Mouse (Mus musculus): Measurements from ENCODE around the gene Bbc3. TPM values are rescaled to one million over a fixed set of nuclear protein-coding genes. Genes with fewer than 3 reads are reported as not detected.

Bbc3 gene
- polyA plus RNA-seq, 1 experiment from 2014 or later = 6.4 TPM

DNA sequence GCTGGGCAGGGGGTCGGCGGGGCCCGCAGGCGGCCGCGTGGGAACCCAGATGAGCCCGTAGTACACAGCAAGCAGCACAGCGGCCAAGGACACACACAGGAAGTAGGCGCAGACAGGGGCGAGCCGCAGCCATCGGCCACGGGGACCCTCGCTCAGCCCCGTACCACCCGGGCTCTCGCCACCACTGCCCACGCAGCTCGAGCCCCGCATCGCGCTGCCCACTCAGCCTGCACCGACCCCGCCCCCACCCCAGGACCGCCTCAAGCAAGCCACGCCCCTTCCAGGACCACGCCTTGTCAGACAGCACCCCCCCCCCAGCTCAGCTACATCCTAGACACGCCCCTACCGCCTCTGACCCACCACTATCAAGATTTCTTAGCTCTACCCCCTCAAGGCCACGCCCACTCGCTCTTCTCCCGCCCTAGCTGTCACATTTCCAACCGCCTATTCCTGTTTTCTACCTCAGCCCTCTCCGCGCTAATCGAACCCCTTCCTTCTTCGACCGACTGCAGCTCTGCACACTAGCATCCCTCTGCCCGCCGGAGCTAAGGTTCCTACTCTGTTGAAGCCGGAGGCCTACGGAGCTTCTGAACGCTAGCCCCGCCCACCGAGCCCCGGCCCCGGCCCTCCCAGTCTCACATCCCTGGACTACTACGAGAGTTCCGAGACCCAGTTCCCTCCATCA is 35.0 kb upstream of the Bbc3 start, which contains the start of gene Inafm1:
Gene Inafm1 (minus strand): TSS at position 537 of the 685 bp plus-strand sequence.
- Histone ChIP-seq H3K4me2 (replicated peaks; ENCODE audit: low read depth, low read length) (peak within 1 kb of the TSS; percentile 96), H3K9me3 (ENCODE audit: control insufficient read depth, low read length) (no peaks in the 10 kb centered on the region), H3K9ac (ENCODE audit: low read depth, low read length) (peak within 1 kb of the TSS; percentile 75), H3K4me1 (replicated peaks; ENCODE audit: control insufficient read depth, insufficient read depth, low read length) (peaks cover 11% of the 10 kb centered on the region; the same call in 1 of the 2 replicates), H3K36me3 (ENCODE audit: control insufficient read depth, insufficient read depth, low read length) (no peaks in the 10 kb centered on the region; the same call in 1 of the 2 replicates), H3K4me3 (ENCODE audit: low read depth, low read length) (peak within 1 kb of the TSS; percentile 79), H3K27me3 (ENCODE audit: control insufficient read depth, insufficient read depth, low read length) (no peaks in the 10 kb centered on the region), H3K27ac (ENCODE audit: low read depth, low read length) (peak within 1 kb of the TSS; percentile 87)
- ATAC-seq (ENCODE audit: low FRiP score) (peak; percentile 90), DNase-seq (ENCODE audit: low spot score) (peak; percentile 94)
- WGBS = under 1% methylated on average over 35 of the region's 49 CpGs

DNA sequence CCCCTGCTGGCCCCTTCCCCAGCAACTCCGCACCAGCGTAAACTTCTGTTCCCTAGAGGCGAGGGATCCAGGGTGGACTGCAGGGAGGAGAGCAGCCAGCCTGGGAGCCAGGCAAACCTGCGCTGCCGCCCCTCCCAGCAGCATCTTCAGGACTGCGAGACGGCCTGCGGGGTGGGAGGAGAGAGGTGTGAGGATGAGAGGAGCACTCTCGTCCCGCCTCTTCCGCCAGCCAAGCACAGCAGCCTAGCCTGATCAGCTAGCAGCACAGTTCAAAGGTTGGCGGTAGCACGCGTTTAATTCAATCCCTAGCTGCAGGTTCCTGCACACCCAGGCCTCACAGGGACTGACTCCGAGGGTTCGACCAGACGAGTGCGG is 34.4 kb upstream of the Bbc3 start:
- no peaks in the 10 kb centered on the region for H3K27me3 ChIP-seq (ENCODE audit: control insufficient read depth, insufficient read depth, low read length)
- no peaks in the 10 kb centered on the region for H3K9me3 ChIP-seq (ENCODE audit: control insufficient read depth, low read length)
- peak overlapping the region; percentile 96 for H3K4me2 ChIP-seq (replicated peaks; ENCODE audit: low read depth, low read length)
- ATAC-seq (ENCODE audit: low FRiP score) = peak; percentile 73
- H3K4me1 ChIP-seq (replicated peaks; ENCODE audit: control insufficient read depth, insufficient read depth, low read length) = peaks cover 11% of the 10 kb centered on the region; the same call in 1 of the 2 replicates
- H3K9ac ChIP-seq (ENCODE audit: low read depth, low read length) = peak overlapping the region; percentile 59
- peak overlapping the region; percentile 79 for H3K4me3 ChIP-seq (ENCODE audit: low read depth, low read length)
- H3K36me3 ChIP-seq (ENCODE audit: control insufficient read depth, insufficient read depth, low read length) = no peaks in the 10 kb centered on the region; the same call in 1 of the 2 replicates
- WGBS = under 1% methylated on average over 18 of the region's 18 CpGs
- peak; percentile 78 for DNase-seq (ENCODE audit: low spot score)
- peak overlapping the region; percentile 87 for H3K27ac ChIP-seq (ENCODE audit: low read depth, low read length)

DNA sequence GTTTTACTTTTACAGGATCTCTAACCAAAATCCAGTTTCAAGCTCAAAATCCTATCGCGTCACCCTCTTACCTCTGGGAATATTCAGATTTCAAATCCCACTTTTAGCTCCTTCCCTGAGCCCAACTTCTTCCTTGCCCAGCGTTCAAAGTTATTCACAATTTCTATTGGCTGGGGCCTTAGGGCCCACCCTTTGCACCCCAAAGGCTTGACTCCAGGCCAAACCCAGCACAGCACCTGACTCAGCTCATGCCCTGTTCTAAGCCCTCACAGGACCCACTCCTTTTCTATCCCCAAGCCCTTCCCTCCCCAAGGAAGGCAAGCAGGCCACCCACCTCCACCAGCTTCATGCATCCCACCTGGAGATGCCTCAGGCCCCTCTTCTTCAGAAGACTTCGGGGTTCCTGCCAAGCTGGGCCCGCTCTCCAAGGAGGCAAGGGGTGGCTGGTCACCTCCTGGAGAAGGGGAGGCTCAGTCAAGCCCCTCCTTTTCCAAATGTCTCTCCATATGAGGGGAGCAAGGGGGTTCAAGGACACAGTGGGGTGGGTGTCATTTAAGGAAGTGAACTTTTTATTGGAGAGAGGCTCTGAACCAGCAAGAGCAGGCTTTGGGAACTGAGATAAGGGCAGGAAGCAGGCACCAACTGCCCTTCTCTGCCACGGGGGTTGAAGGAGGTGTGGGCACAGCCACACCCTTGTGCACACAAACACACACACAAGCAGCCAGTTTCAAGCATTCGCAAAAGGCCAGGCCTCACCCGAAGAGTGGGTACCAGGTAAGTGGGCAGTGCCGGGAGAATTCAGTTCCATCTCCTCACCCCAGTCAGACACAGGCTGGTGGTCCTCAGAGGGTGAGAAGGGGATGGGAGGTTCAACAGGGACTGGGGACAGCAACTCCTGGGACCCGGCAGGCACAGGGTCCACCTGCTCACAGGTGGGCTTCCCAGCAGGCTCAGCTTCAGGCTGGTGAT is 33.0 kb upstream of the Bbc3 start:
- H3K27ac ChIP-seq (ENCODE audit: low read depth, low read length) = no peak overlapping the region
- no peaks in the 10 kb centered on the region; the same call in 1 of the 2 replicates for H3K36me3 ChIP-seq (ENCODE audit: control insufficient read depth, insufficient read depth, low read length)
- no peak overlapping the region for H3K4me2 ChIP-seq (replicated peaks; ENCODE audit: low read depth, low read length)
- DNase-seq (ENCODE audit: low spot score) = no peak
- H3K4me1 ChIP-seq (replicated peaks; ENCODE audit: control insufficient read depth, insufficient read depth, low read length) = peaks cover 11% of the 10 kb centered on the region; the same call in 1 of the 2 replicates
- no peaks in the 10 kb centered on the region for H3K9me3 ChIP-seq (ENCODE audit: control insufficient read depth, low read length)
- no peak overlapping the region for H3K9ac ChIP-seq (ENCODE audit: low read depth, low read length)
- no peak for ATAC-seq (ENCODE audit: low FRiP score)
- H3K4me3 ChIP-seq (ENCODE audit: low read depth, low read length) = no peak overlapping the region
- H3K27me3 ChIP-seq (ENCODE audit: control insufficient read depth, insufficient read depth, low read length) = no peaks in the 10 kb centered on the region
- WGBS = 88% methylated on average over 10 of the region's 10 CpGs

DNA sequence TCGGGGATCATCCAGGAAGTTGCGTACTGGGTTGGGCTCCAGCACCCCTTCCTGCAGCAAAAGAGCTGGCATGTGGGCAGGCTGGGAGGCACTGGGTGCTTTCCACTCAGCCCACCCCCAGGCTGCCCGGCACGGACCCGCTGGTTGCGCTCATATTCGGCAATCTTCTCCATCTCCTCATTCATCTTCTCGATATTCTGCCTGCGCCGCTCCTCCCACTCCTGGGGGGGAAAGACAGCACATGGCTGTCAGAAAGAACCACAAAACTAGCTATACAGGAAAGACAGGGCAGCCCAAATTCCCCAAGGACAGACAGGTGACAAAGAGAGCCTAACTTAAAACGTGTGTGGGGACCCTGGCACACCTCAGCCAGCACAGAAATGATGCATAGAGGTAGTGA is 27.5 kb upstream of the Bbc3 start:
- no peaks in the 10 kb centered on the region for H3K9me3 ChIP-seq (ENCODE audit: control insufficient read depth, low read length)
- H3K4me2 ChIP-seq (replicated peaks; ENCODE audit: low read depth, low read length) = no peak overlapping the region
- no peak for ATAC-seq (ENCODE audit: low FRiP score)
- WGBS = 93% methylated on average over 11 of the region's 11 CpGs
- no peak overlapping the region for H3K27ac ChIP-seq (ENCODE audit: low read depth, low read length)
- DNase-seq (ENCODE audit: low spot score) = no peak
- H3K27me3 ChIP-seq (ENCODE audit: control insufficient read depth, insufficient read depth, low read length) = no peaks in the 10 kb centered on the region
- no peaks in the 10 kb centered on the region; the same call in 1 of the 2 replicates for H3K4me1 ChIP-seq (replicated peaks; ENCODE audit: control insufficient read depth, insufficient read depth, low read length)
- peaks cover 4% of the 10 kb centered on the region; the same call in 1 of the 2 replicates for H3K36me3 ChIP-seq (ENCODE audit: control insufficient read depth, insufficient read depth, low read length)
- H3K4me3 ChIP-seq (ENCODE audit: low read depth, low read length) = no peak overlapping the region
- no peak overlapping the region for H3K9ac ChIP-seq (ENCODE audit: low read depth, low read length)

GRCm38 (mm10) chr7:16282334-16282733 is 25.9 kb upstream of the Bbc3 start:
- DNase-seq (ENCODE audit: low spot score) (no peak), ATAC-seq (ENCODE audit: low FRiP score) (no peak)
- Histone ChIP-seq H3K9ac (ENCODE audit: low read depth, low read length) (no peak overlapping the region), H3K4me3 (ENCODE audit: low read depth, low read length) (no peak overlapping the region), H3K36me3 (ENCODE audit: control insufficient read depth, insufficient read depth, low read length) (peaks cover 4% of the 10 kb centered on the region; the same call in 1 of the 2 replicates), H3K27me3 (ENCODE audit: control insufficient read depth, insufficient read depth, low read length) (no peaks in the 10 kb centered on the region), H3K4me1 (replicated peaks; ENCODE audit: control insufficient read depth, insufficient read depth, low read length) (no peaks in the 10 kb centered on the region; the same call in 1 of the 2 replicates), H3K9me3 (ENCODE audit: control insufficient read depth, low read length) (no peaks in the 10 kb centered on the region), H3K27ac (ENCODE audit: low read depth, low read length) (no peak overlapping the region), H3K4me2 (replicated peaks; ENCODE audit: low read depth, low read length) (no peak overlapping the region)
- 94% methylated on average over 11 of the region's 13 CpGs for WGBS

DNA sequence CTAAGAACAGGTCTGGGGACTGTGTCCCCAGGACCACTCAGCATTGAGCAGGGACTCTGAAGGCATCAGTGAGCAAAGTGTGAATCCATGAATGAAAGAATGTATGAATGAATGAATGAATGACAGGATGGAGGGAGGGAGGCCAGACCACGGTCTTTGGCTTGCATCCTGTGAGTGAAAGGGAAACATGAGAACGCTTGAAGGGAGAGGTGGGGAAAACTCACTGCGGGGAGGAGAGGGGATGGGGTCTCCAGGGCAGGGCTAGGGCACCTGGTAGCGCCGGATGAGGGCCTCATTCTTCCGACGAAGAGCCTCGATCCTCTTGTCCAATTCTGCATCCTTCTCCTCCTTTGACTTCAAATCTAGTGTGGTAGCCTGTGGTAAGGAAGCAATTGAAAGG is 24.2 kb upstream of the Bbc3 start:
- Histone ChIP-seq H3K27ac (ENCODE audit: low read depth, low read length) (no peak overlapping the region), H3K4me1 (replicated peaks; ENCODE audit: control insufficient read depth, insufficient read depth, low read length) (no peaks in the 10 kb centered on the region; the same call in 1 of the 2 replicates), H3K4me3 (ENCODE audit: low read depth, low read length) (no peak overlapping the region), H3K27me3 (ENCODE audit: control insufficient read depth, insufficient read depth, low read length) (no peaks in the 10 kb centered on the region), H3K9ac (ENCODE audit: low read depth, low read length) (no peak overlapping the region), H3K4me2 (replicated peaks; ENCODE audit: low read depth, low read length) (no peak overlapping the region), H3K9me3 (ENCODE audit: control insufficient read depth, low read length) (no peaks in the 10 kb centered on the region), H3K36me3 (ENCODE audit: control insufficient read depth, insufficient read depth, low read length) (0 out of 2 replicates have a peak, but pooled peaks cover 4% of the 10 kb centered on the region)
- no peak for ATAC-seq (ENCODE audit: low FRiP score)
- WGBS = 89% methylated on average over 8 of the region's 8 CpGs
- no peak for DNase-seq (ENCODE audit: low spot score)

DNA sequence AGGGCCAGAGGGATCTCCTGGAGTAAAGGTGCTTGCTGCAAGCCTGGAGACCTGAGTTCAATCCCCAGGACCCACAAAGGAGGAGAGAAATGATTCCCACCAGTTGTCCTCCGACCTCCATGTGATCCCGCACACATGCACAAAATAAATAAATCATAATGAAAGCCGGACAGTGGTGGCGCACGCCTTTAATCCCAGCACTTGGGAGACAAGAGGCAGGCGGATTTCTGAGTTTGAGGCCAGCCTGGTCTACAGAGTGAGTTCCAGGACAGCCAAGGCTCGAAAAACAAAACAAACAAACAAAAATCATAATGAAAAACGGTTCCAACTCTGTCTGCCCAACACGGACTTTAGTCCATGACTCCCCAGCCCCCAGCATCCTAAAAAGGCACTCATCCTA is 23.3 kb upstream of the Bbc3 start:
- 77% methylated on average over 9 of the region's 9 CpGs for WGBS
- Histone ChIP-seq H3K4me1 (replicated peaks; ENCODE audit: control insufficient read depth, insufficient read depth, low read length) (no peaks in the 10 kb centered on the region; the same call in 1 of the 2 replicates), H3K36me3 (ENCODE audit: control insufficient read depth, insufficient read depth, low read length) (0 out of 2 replicates have a peak, but pooled peaks cover 4% of the 10 kb centered on the region), H3K9me3 (ENCODE audit: control insufficient read depth, low read length) (no peaks in the 10 kb centered on the region), H3K4me2 (replicated peaks; ENCODE audit: low read depth, low read length) (no peak overlapping the region; the same call in 1 of the 2 replicates), H3K4me3 (ENCODE audit: low read depth, low read length) (peak overlapping the region; percentile 72), H3K9ac (ENCODE audit: low read depth, low read length) (no peak overlapping the region), H3K27me3 (ENCODE audit: control insufficient read depth, insufficient read depth, low read length) (no peaks in the 10 kb centered on the region), H3K27ac (ENCODE audit: low read depth, low read length) (no peak overlapping the region)
- ATAC-seq (ENCODE audit: low FRiP score) (no peak), DNase-seq (ENCODE audit: low spot score) (no peak)

- H3K9ac ChIP-seq (ENCODE audit: low read depth, low read length) = no peak overlapping the region
- peak; percentile 65 for ATAC-seq (ENCODE audit: low FRiP score)
- H3K36me3 ChIP-seq (ENCODE audit: control insufficient read depth, insufficient read depth, low read length) = 0 out of 2 replicates have a peak, but pooled peaks cover 4% of the 10 kb centered on the region
- H3K4me3 ChIP-seq (ENCODE audit: low read depth, low read length) = peak overlapping the region; percentile 72
- H3K27ac ChIP-seq (ENCODE audit: low read depth, low read length) = no peak overlapping the region
- peak overlapping the region; percentile 51 for H3K4me2 ChIP-seq (replicated peaks; ENCODE audit: low read depth, low read length)
- WGBS = 4% methylated on average over 14 of the region's 14 CpGs
- no peaks in the 10 kb centered on the region; the same call in 1 of the 2 replicates for H3K4me1 ChIP-seq (replicated peaks; ENCODE audit: control insufficient read depth, insufficient read depth, low read length)
- no peaks in the 10 kb centered on the region for H3K27me3 ChIP-seq (ENCODE audit: control insufficient read depth, insufficient read depth, low read length)
- H3K9me3 ChIP-seq (ENCODE audit: control insufficient read depth, low read length) = no peaks in the 10 kb centered on the region
- peak; percentile 39 for DNase-seq (ENCODE audit: low spot score)
Observed at GRCm38 (mm10) chr7:16285450-16286025, 22.7 kb upstream of the Bbc3 start.

All from hindbrain, embryonic 11.5 days (tissue).